Mouse (Mus musculus): ENCODE data around the gene Itpkc. TPM values are rescaled to one million over a fixed set of nuclear protein-coding genes. Genes with fewer than 3 reads are reported as not detected.

The Itpkc gene
- total RNA-seq, 1 experiment = 10.5 TPM

GRCm38 (mm10) chr7:27227676-27228075, 785 bp downstream of the Itpkc start:
- H3K4me1 ChIP-seq (ENCODE audit: control insufficient read depth in 2 of 2, insufficient read depth in 2 of 2, low read length in 2 of 2, poor library complexity in 1 of 2) = peaks cover 7 to 31% of the 10 kb centered on the region in 2 experiments; a peak in 2 of 4 replicates

GRCm38 (mm10) chr7:27227276-27227675, 1.2 kb downstream of the Itpkc start:
- in situ Hi-C loops (cut with MboI; ENCODE audit: low sequenced_read_pairs in 2 of 2, unreplicated experiment in 2 of 2) = no loop called here
- peak overlapping the region; percentile 83 for H3K9ac ChIP-seq (ENCODE audit: insufficient read depth, low read depth, low read length, poor library complexity, severe bottlenecking)
- no peaks in the 10 kb centered on the region for H3K9me3 ChIP-seq (ENCODE audit: control insufficient read depth, insufficient read depth, low read depth, low read length)
- no peak for DNase-seq (ENCODE audit: low read depth, low spot score)
- H3K36me3 ChIP-seq (ENCODE audit: control insufficient read depth, insufficient read depth, low read length, poor library complexity, severe bottlenecking) = no peaks in the 10 kb centered on the region; the same call in 1 of the 2 replicates
- peak overlapping the region; percentile 82 to 89 for H3K4me3 ChIP-seq (ENCODE audit: insufficient read depth in 1 of 2, low read depth in 1 of 2, low read length in 2 of 2, poor library complexity in 1 of 2, severe bottlenecking in 1 of 2)
- TF ChIP-seq MAFK (IDR thresholded peaks at IDR 0.05; ENCODE audit: insufficient read depth, low read depth, low read length) (no peak), HCFC1 (IDR thresholded peaks at IDR 0.05; ENCODE audit: borderline replicate concordance, insufficient read depth, low read length) (no peak), ZC3H11A (IDR thresholded peaks at IDR 0.05; ENCODE audit: borderline replicate concordance, low read depth, low read length) (no peak), ZNF384 (IDR thresholded peaks at IDR 0.05; ENCODE audit: low read depth, low read length) (no peak), CHD2 (IDR thresholded peaks at IDR 0.05; ENCODE audit: low read depth, low read length) (no peak)
- peaks cover 6 to 29% of the 10 kb centered on the region in 2 experiments; a peak in 2 of 4 replicates for H3K4me1 ChIP-seq (ENCODE audit: control insufficient read depth in 2 of 2, insufficient read depth in 2 of 2, low read length in 2 of 2, poor library complexity in 1 of 2)
- H3K27ac ChIP-seq (ENCODE audit: insufficient read depth, low read depth, low read length, poor library complexity, severe bottlenecking) = no peak overlapping the region

More at GRCm38 (mm10) chr7:27227676-27228075, 785 bp downstream of the Itpkc start:
- DNase-seq (ENCODE audit: low read depth, low spot score) = no peak
- in situ Hi-C loops (cut with MboI; ENCODE audit: low sequenced_read_pairs in 2 of 2, unreplicated experiment in 2 of 2) = no loop called here
- H3K36me3 ChIP-seq (ENCODE audit: control insufficient read depth, insufficient read depth, low read length, poor library complexity, severe bottlenecking) = no peaks in the 10 kb centered on the region; the same call in 1 of the 2 replicates
- H3K9me3 ChIP-seq (ENCODE audit: control insufficient read depth, insufficient read depth, low read depth, low read length) = no peaks in the 10 kb centered on the region
- peak overlapping the region; percentile 82 to 89 for H3K4me3 ChIP-seq (ENCODE audit: insufficient read depth in 1 of 2, low read depth in 1 of 2, low read length in 2 of 2, poor library complexity in 1 of 2, severe bottlenecking in 1 of 2)
- TF ChIP-seq ZNF384 (IDR thresholded peaks at IDR 0.05; ENCODE audit: low read depth, low read length) = no peak
- no peak for TF ChIP-seq ZC3H11A (IDR thresholded peaks at IDR 0.05; ENCODE audit: borderline replicate concordance, low read depth, low read length)
- no peak for TF ChIP-seq HCFC1 (IDR thresholded peaks at IDR 0.05; ENCODE audit: borderline replicate concordance, insufficient read depth, low read length)
- TF ChIP-seq MAFK (IDR thresholded peaks at IDR 0.05; ENCODE audit: insufficient read depth, low read depth, low read length) = no peak
- no peak for TF ChIP-seq CHD2 (IDR thresholded peaks at IDR 0.05; ENCODE audit: low read depth, low read length)
- peak overlapping the region; percentile 83 for H3K9ac ChIP-seq (ENCODE audit: insufficient read depth, low read depth, low read length, poor library complexity, severe bottlenecking)
- H3K27ac ChIP-seq (ENCODE audit: insufficient read depth, low read depth, low read length, poor library complexity, severe bottlenecking) = no peak overlapping the region

- no peak for DNase-seq (ENCODE audit: low read depth, low spot score)
- no peak overlapping the region for H3K4me3 ChIP-seq (ENCODE audit: insufficient read depth in 1 of 2, low read depth in 1 of 2, low read length in 2 of 2, poor library complexity in 1 of 2, severe bottlenecking in 1 of 2)
- no peaks in the 10 kb centered on the region; the same call in 1 of the 2 replicates for H3K36me3 ChIP-seq (ENCODE audit: control insufficient read depth, insufficient read depth, low read length, poor library complexity, severe bottlenecking)
- TF ChIP-seq ZC3H11A (IDR thresholded peaks at IDR 0.05; ENCODE audit: borderline replicate concordance, low read depth, low read length) (no peak), MAFK (IDR thresholded peaks at IDR 0.05; ENCODE audit: insufficient read depth, low read depth, low read length) (no peak)
- H3K27ac ChIP-seq (ENCODE audit: insufficient read depth, low read depth, low read length, poor library complexity, severe bottlenecking) = no peak overlapping the region
- peak overlapping the region; percentile 1; the same call in 1 of the 2 replicates for H3K9ac ChIP-seq (ENCODE audit: insufficient read depth, low read depth, low read length, poor library complexity, severe bottlenecking)
- peaks cover 4 to 28% of the 10 kb centered on the region in 2 experiments; a peak in 2 of 4 replicates for H3K4me1 ChIP-seq (ENCODE audit: control insufficient read depth in 2 of 2, insufficient read depth in 2 of 2, low read length in 2 of 2, poor library complexity in 1 of 2)
- H3K9me3 ChIP-seq (ENCODE audit: control insufficient read depth, insufficient read depth, low read depth, low read length) = no peaks in the 10 kb centered on the region
- in situ Hi-C loops (cut with MboI; ENCODE audit: low sequenced_read_pairs in 2 of 2, unreplicated experiment in 2 of 2) = no loop called here
Measured at GRCm38 (mm10) chr7:27224877-27225575, 3.4 kb downstream of the Itpkc start.

- Histone ChIP-seq H3K36me3 (ENCODE audit: control insufficient read depth, insufficient read depth, low read length, poor library complexity, severe bottlenecking) (peaks cover 5% of the 10 kb centered on the region; the same call in 1 of the 2 replicates), H3K4me3 (ENCODE audit: insufficient read depth in 1 of 2, low read depth in 1 of 2, low read length in 2 of 2, poor library complexity in 1 of 2, severe bottlenecking in 1 of 2) (no peak overlapping the region), H3K4me1 (ENCODE audit: control insufficient read depth in 2 of 2, insufficient read depth in 2 of 2, low read length in 2 of 2, poor library complexity in 1 of 2) (peaks cover 4 to 30% of the 10 kb centered on the region in 2 experiments; a peak in 2 of 4 replicates), H3K27ac (ENCODE audit: insufficient read depth, low read depth, low read length, poor library complexity, severe bottlenecking) (no peak overlapping the region), H3K9ac (ENCODE audit: insufficient read depth, low read depth, low read length, poor library complexity, severe bottlenecking) (no peak overlapping the region), H3K9me3 (ENCODE audit: control insufficient read depth, insufficient read depth, low read depth, low read length) (no peaks in the 10 kb centered on the region)
- DNase-seq (ENCODE audit: low read depth, low spot score) = no peak
- in situ Hi-C loops (cut with MboI; ENCODE audit: low sequenced_read_pairs in 2 of 2, unreplicated experiment in 2 of 2) = no loop called here
- TF ChIP-seq ZNF384 (IDR thresholded peaks at IDR 0.05; ENCODE audit: low read depth, low read length) (no peak), CHD2 (IDR thresholded peaks at IDR 0.05; ENCODE audit: low read depth, low read length) (no peak), MAFK (IDR thresholded peaks at IDR 0.05; ENCODE audit: insufficient read depth, low read depth, low read length) (no peak), HCFC1 (IDR thresholded peaks at IDR 0.05; ENCODE audit: borderline replicate concordance, insufficient read depth, low read length) (no peak), ZC3H11A (IDR thresholded peaks at IDR 0.05; ENCODE audit: borderline replicate concordance, low read depth, low read length) (no peak)
Measured at GRCm38 (mm10) chr7:27222538-27222937, 5.9 kb downstream of the Itpkc start.
